Mouse (Mus musculus): ENCODE data around the gene Kat2b.

GRCm38 (mm10) chr17:53528034-53528433 is 38.6 kb upstream of the Kat2b start:
- TF ChIP-seq CTCF (IDR thresholded peaks at IDR 0.05; ENCODE audit: low read depth, low read length), result no peak
- no peak for TF ChIP-seq POLR2A (IDR thresholded peaks at IDR 0.05; ENCODE audit: extremely low read depth, insufficient read depth, low read length)
